Mouse (Mus musculus) forebrain, postnatal 0 days (tissue): Measurements from ENCODE around the gene Stpg3. TPM values are rescaled to one million over a fixed set of nuclear protein-coding genes. Genes with fewer than 3 reads are reported as not detected.
A peak's percentile ranks its signal among the peaks of the same experiment; 100 is the strongest.

Source experiments
- ATAC-seq: fragments of 200-750 bp; cut with Nextera tagmentation; 2 replicates; pipeline ENCODE4 v1.8.0; 2017; ENCODE audit warnings: mild to moderate bottlenecking, moderate library complexity
- DNase-seq: peaks from one replicate; pipeline ENCODE4 v3.0.0-alpha.2; 2015
- H3K27ac ChIP-seq: fragments of 300-500 bp; sonication (generic); 2 replicates; pipeline ENCODE4 v1.5.1; 2014; ENCODE audit warnings: low read depth, mild to moderate bottlenecking, antibody characterized with exemption, low read length, moderate library complexity, mixed read lengths
- H3K27me3 ChIP-seq: fragments of 300-500 bp; sonication (generic); 2 replicates; pipeline ENCODE4 v1.6.1; 2014; ENCODE audit warnings: mild to moderate bottlenecking, low read length, mixed read lengths; ENCODE audit not compliant: insufficient read depth
- H3K36me3 ChIP-seq: fragments of 300-500 bp; sonication (generic); 2 replicates; pipeline ENCODE4 v1.6.1; 2014; ENCODE audit warnings: mild to moderate bottlenecking, moderate library complexity; ENCODE audit not compliant: insufficient read depth
- H3K4me1 ChIP-seq: fragments of 300-500 bp; sonication (generic); 2 replicates; pipeline ENCODE4 v1.6.1; 2014; ENCODE audit warnings: antibody characterized with exemption; ENCODE audit not compliant: insufficient read depth
- H3K4me2 ChIP-seq: fragments of 300-500 bp; sonication (generic); 2 replicates; pipeline ENCODE4 v1.6.1; 2014; ENCODE audit warnings: low read depth, mild to moderate bottlenecking, moderate library complexity
- H3K4me3 ChIP-seq: fragments of 300-500 bp; sonication (generic); 2 replicates; pipeline ENCODE4 v1.5.1; 2014; ENCODE audit warnings: low read depth, low read length, mixed read lengths
- H3K9ac ChIP-seq: fragments of 300-500 bp; sonication (generic); 2 replicates; pipeline ENCODE4 v1.6.1; 2014; ENCODE audit warnings: mild to moderate bottlenecking
- H3K9me3 ChIP-seq: fragments of 300-500 bp; sonication (generic); 2 replicates; pipeline ENCODE4 v1.6.1; 2016; ENCODE audit warnings: low read length
- CTCF ChIP-seq: sonication (generic); IDR thresholded peaks from 2 replicates; pipeline ENCODE4 v1.5.1; 2016; ENCODE audit warnings: antibody characterized with exemption, control low read depth, low read depth
- WGBS: fragments of 180-500 bp; shearing (Covaris S2); extraction: QIAGEN DNeasy Blood & Tissue Kit; methylation state at CpG from one replicate; pipeline ENCODE4 v1.1.7; 2014; 5-methylcytosine and 5-hydroxymethylcytosine counted together
- polyA plus RNA-seq: library from polyadenylated mRNA; unstranded; fragments of >200 nt; fragmentation: Nextera tagmentation; extraction: Ambion mirVana; gene quantifications from 2 replicates; pipeline ENCODE4 v1.2.1, GENCODE M21; 2015
- total RNA-seq: library from RNA; depleted of rRNA; stranded (reverse); fragments of >200 nt; gene quantifications from 2 replicates; pipeline ENCODE4 v1.2.3, GENCODE M21; 2014

The Stpg3 gene
- total and polyA plus RNA-seq, 2 experiments from 2014 or later, result not detected

- H3K4me1 ChIP-seq, result peaks cover 12% of the 10 kb centered on the region; the same call in 1 of the 2 replicates
Observed at GRCm38 (mm10) chr2:25180478-25180903, 33.9 kb downstream of the Stpg3 start, which contains the start of gene Nrarp. Nrarp (plus strand) TSS chr2:25180758.

GRCm38 (mm10) chr2:25179566-25180217, 34.7 kb downstream of the Stpg3 start:
- H3K27me3 ChIP-seq, result no peaks in the 10 kb centered on the region
- TF ChIP-seq CTCF, result no peak
- no peaks in the 10 kb centered on the region for H3K36me3 ChIP-seq
- no peaks in the 10 kb centered on the region for H3K9me3 ChIP-seq
- H3K4me3 ChIP-seq, result peak overlapping the region; percentile 64
- peak overlapping the region; percentile 25; the same call in 1 of the 2 replicates for H3K9ac ChIP-seq
- peak overlapping the region; percentile 79 for H3K27ac ChIP-seq
- H3K4me1 ChIP-seq, result peaks cover 10% of the 10 kb centered on the region; the same call in 1 of the 2 replicates
- peak overlapping the region; percentile 87 for H3K4me2 ChIP-seq
- DNase-seq (no peak), ATAC-seq (no peak)
- 27% methylated on average over 15 of the region's 15 CpGs for WGBS

More at GRCm38 (mm10) chr2:25180478-25180903, 33.9 kb downstream of the Stpg3 start, which contains the start of gene Nrarp:
- H3K36me3 ChIP-seq, result no peaks in the 10 kb centered on the region
- H3K9me3 ChIP-seq, result no peaks in the 10 kb centered on the region
- ATAC-seq (peak; percentile 88), DNase-seq (peak; percentile 93)
- peak within 1 kb of the TSS; percentile 64 for H3K4me3 ChIP-seq
- H3K27me3 ChIP-seq, result no peaks in the 10 kb centered on the region
- peak within 1 kb of the TSS; percentile 79 for H3K27ac ChIP-seq
- peak within 1 kb of the TSS; percentile 62 for H3K9ac ChIP-seq
- under 1% methylated on average over 35 of the region's 35 CpGs for WGBS
- H3K4me2 ChIP-seq, result peak within 1 kb of the TSS; percentile 87
- TF ChIP-seq CTCF, result peak; percentile 69

GRCm38 (mm10) chr2:25178285-25178972, 36.0 kb downstream of the Stpg3 start:
- DNase-seq (no peak), ATAC-seq (peak; percentile 18)
- peaks cover 10% of the 10 kb centered on the region; the same call in 1 of the 2 replicates for H3K4me1 ChIP-seq
- 0 out of 2 replicates have a peak overlapping the region, but pooled peaks have one; percentile 13 for H3K4me2 ChIP-seq
- no peak overlapping the region for H3K4me3 ChIP-seq
- peak overlapping the region; percentile 78 for H3K27ac ChIP-seq
- no peak for TF ChIP-seq CTCF
- no peaks in the 10 kb centered on the region for H3K27me3 ChIP-seq
- H3K9me3 ChIP-seq, result no peaks in the 10 kb centered on the region
- H3K36me3 ChIP-seq, result no peaks in the 10 kb centered on the region
- WGBS, result 18% methylated on average over 10 of the region's 10 CpGs
- peak overlapping the region; percentile 14; the same call in 1 of the 2 replicates for H3K9ac ChIP-seq

- Histone ChIP-seq H3K36me3 (no peaks in the 10 kb centered on the region), H3K4me3 (no peak overlapping the region), H3K27ac (peak overlapping the region; percentile 78), H3K9ac (peak overlapping the region; percentile 15; the same call in 1 of the 2 replicates), H3K27me3 (no peaks in the 10 kb centered on the region), H3K4me2 (0 out of 2 replicates have a peak overlapping the region, but pooled peaks have one; percentile 13), H3K4me1 (peaks cover 10% of the 10 kb centered on the region; the same call in 1 of the 2 replicates), H3K9me3 (no peaks in the 10 kb centered on the region)
- no peak for TF ChIP-seq CTCF
- 11% methylated on average over 6 of the region's 6 CpGs for WGBS
- DNase-seq, result peak; percentile 57
- ATAC-seq, result peak; percentile 13
Observed at GRCm38 (mm10) chr2:25177685-25178084, 36.8 kb downstream of the Stpg3 start.

- Histone ChIP-seq H3K4me2 (peak overlapping the region; percentile 9; the same call in 1 of the 2 replicates), H3K4me3 (no peak overlapping the region)
Observed at GRCm38 (mm10) chr2:25177076-25177475, 37.4 kb downstream of the Stpg3 start.

GRCm38 (mm10) chr2:25176573-25176972, 37.9 kb downstream of the Stpg3 start:
- Histone ChIP-seq H3K27me3 (no peaks in the 10 kb centered on the region), H3K4me3 (no peak overlapping the region), H3K9ac (no peak overlapping the region), H3K27ac (no peak overlapping the region), H3K9me3 (no peaks in the 10 kb centered on the region), H3K4me1 (peaks cover 2% of the 10 kb centered on the region; the same call in 1 of the 2 replicates), H3K4me2 (no peak overlapping the region), H3K36me3 (no peaks in the 10 kb centered on the region)
- DNase-seq (no peak), ATAC-seq (no peak)
- WGBS, result 66% methylated on average over 6 of the region's 6 CpGs
- TF ChIP-seq CTCF, result no peak

More at GRCm38 (mm10) chr2:25177076-25177475, 37.4 kb downstream of the Stpg3 start:
- H3K36me3 ChIP-seq, result no peaks in the 10 kb centered on the region
- H3K9me3 ChIP-seq, result no peaks in the 10 kb centered on the region
- peak overlapping the region; percentile 70 for H3K27ac ChIP-seq
- H3K4me1 ChIP-seq, result peaks cover 6% of the 10 kb centered on the region; the same call in 1 of the 2 replicates
- WGBS, result 21% methylated on average over 4 of the region's 4 CpGs
- no peaks in the 10 kb centered on the region for H3K27me3 ChIP-seq
- ATAC-seq, result no peak
- H3K9ac ChIP-seq, result peak overlapping the region; percentile 15; the same call in 1 of the 2 replicates
- no peak for TF ChIP-seq CTCF
- DNase-seq, result no peak
